Mouse (Mus musculus): Measurements from ENCODE around the gene Mgll. TPM values are rescaled to one million over a fixed set of nuclear protein-coding genes. Genes with fewer than 3 reads are reported as not detected.

Mgll gene
- polyA plus RNA-seq, 1 experiment from 2014 or later, result 2.4 TPM

GRCm38 (mm10) chr6:88813832-88814231, 89.6 kb downstream of the Mgll start:
- Histone ChIP-seq H3K27me3 (ENCODE audit: control insufficient read depth, insufficient read depth, low read length) (no peaks in the 10 kb centered on the region), H3K36me3 (ENCODE audit: control insufficient read depth, insufficient read depth, low read length) (no peaks in the 10 kb centered on the region), H3K4me2 (ENCODE audit: low read depth, severe bottlenecking) (no peak overlapping the region), H3K9me3 (ENCODE audit: control insufficient read depth, low read length) (no peaks in the 10 kb centered on the region), H3K9ac (ENCODE audit: low read length) (no peak overlapping the region), H3K4me3 (ENCODE audit: low read depth, low read length) (no peak overlapping the region), H3K4me1 (ENCODE audit: control insufficient read depth, insufficient read depth, low read length) (peaks cover 8% of the 10 kb centered on the region), H3K27ac (replicated peaks; ENCODE audit: low read depth, low read length) (no peak overlapping the region)
- WGBS, result 75% methylated on average over 10 of the region's 10 CpGs
- DNase-seq (ENCODE audit: low spot score) (no peak), ATAC-seq (ENCODE audit: insufficient number of reproducible peaks, low FRiP score, low TSS enrichment, low read depth) (no peak)

GRCm38 (mm10) chr6:88815036-88815435, 90.8 kb downstream of the Mgll start:
- no peak overlapping the region for H3K27ac ChIP-seq (replicated peaks; ENCODE audit: low read depth, low read length)
- no peaks in the 10 kb centered on the region for H3K9me3 ChIP-seq (ENCODE audit: control insufficient read depth, low read length)
- DNase-seq (ENCODE audit: low spot score) (no peak), ATAC-seq (ENCODE audit: insufficient number of reproducible peaks, low FRiP score, low TSS enrichment, low read depth) (no peak)
- H3K4me2 ChIP-seq (ENCODE audit: low read depth, severe bottlenecking), result no peak overlapping the region
- no peaks in the 10 kb centered on the region for H3K27me3 ChIP-seq (ENCODE audit: control insufficient read depth, insufficient read depth, low read length)
- H3K36me3 ChIP-seq (ENCODE audit: control insufficient read depth, insufficient read depth, low read length), result no peaks in the 10 kb centered on the region
- no peak overlapping the region for H3K9ac ChIP-seq (ENCODE audit: low read length)
- H3K4me3 ChIP-seq (ENCODE audit: low read depth, low read length), result no peak overlapping the region
- H3K4me1 ChIP-seq (ENCODE audit: control insufficient read depth, insufficient read depth, low read length), result peaks cover 10% of the 10 kb centered on the region
- WGBS, result 88% methylated on average over 3 of the region's 3 CpGs

GRCm38 (mm10) chr6:88815489-88815888, 91.3 kb downstream of the Mgll start:
- Histone ChIP-seq H3K9me3 (ENCODE audit: control insufficient read depth, low read length) (no peaks in the 10 kb centered on the region), H3K4me2 (ENCODE audit: low read depth, severe bottlenecking) (no peak overlapping the region), H3K4me1 (ENCODE audit: control insufficient read depth, insufficient read depth, low read length) (peaks cover 10% of the 10 kb centered on the region), H3K36me3 (ENCODE audit: control insufficient read depth, insufficient read depth, low read length) (no peaks in the 10 kb centered on the region), H3K9ac (ENCODE audit: low read length) (no peak overlapping the region), H3K27me3 (ENCODE audit: control insufficient read depth, insufficient read depth, low read length) (no peaks in the 10 kb centered on the region), H3K27ac (replicated peaks; ENCODE audit: low read depth, low read length) (no peak overlapping the region), H3K4me3 (ENCODE audit: low read depth, low read length) (no peak overlapping the region)
- DNase-seq (ENCODE audit: low spot score), result no peak
- no peak for ATAC-seq (ENCODE audit: insufficient number of reproducible peaks, low FRiP score, low TSS enrichment, low read depth)
- 93% methylated on average over 3 of the region's 3 CpGs for WGBS

GRCm38 (mm10) chr6:88816913-88817312, 92.7 kb downstream of the Mgll start:
- no peaks in the 10 kb centered on the region for H3K9me3 ChIP-seq (ENCODE audit: control insufficient read depth, low read length)
- DNase-seq (ENCODE audit: low spot score), result no peak
- no peak overlapping the region for H3K27ac ChIP-seq (replicated peaks; ENCODE audit: low read depth, low read length)
- ATAC-seq (ENCODE audit: insufficient number of reproducible peaks, low FRiP score, low TSS enrichment, low read depth), result no peak
- no peaks in the 10 kb centered on the region for H3K27me3 ChIP-seq (ENCODE audit: control insufficient read depth, insufficient read depth, low read length)
- no peak overlapping the region for H3K4me2 ChIP-seq (ENCODE audit: low read depth, severe bottlenecking)
- no peak overlapping the region for H3K4me3 ChIP-seq (ENCODE audit: low read depth, low read length)
- H3K9ac ChIP-seq (ENCODE audit: low read length), result no peak overlapping the region
- H3K36me3 ChIP-seq (ENCODE audit: control insufficient read depth, insufficient read depth, low read length), result no peaks in the 10 kb centered on the region
- peaks cover 7% of the 10 kb centered on the region for H3K4me1 ChIP-seq (ENCODE audit: control insufficient read depth, insufficient read depth, low read length)
- 77% methylated on average over 3 of the region's 3 CpGs for WGBS

DNA sequence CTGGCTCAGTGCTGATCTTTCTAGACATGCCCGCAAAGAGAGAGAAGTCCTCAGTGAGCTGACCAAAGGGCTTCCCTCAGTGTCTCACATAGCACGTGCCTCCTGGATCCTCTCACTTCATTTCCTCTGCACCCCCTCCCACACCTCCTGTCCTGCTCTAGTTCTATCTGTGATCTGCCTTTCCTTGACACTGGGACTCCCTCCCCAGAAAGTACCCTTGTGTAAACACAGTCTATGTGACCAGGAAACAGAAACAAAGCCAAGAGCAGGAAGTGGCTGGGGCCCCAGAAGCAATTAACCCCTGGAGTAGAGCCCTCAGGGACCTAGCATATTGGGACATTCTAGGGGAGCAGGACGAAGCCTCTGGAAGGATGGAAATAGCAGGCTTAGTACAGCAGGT, 96.6 kb downstream of the Mgll start:
- H3K27ac ChIP-seq (replicated peaks; ENCODE audit: low read depth, low read length), result no peak overlapping the region
- H3K27me3 ChIP-seq (ENCODE audit: control insufficient read depth, insufficient read depth, low read length), result no peaks in the 10 kb centered on the region
- ATAC-seq (ENCODE audit: insufficient number of reproducible peaks, low FRiP score, low TSS enrichment, low read depth) (no peak), DNase-seq (ENCODE audit: low spot score) (no peak)
- H3K9me3 ChIP-seq (ENCODE audit: control insufficient read depth, low read length), result no peaks in the 10 kb centered on the region
- H3K36me3 ChIP-seq (ENCODE audit: control insufficient read depth, insufficient read depth, low read length), result no peaks in the 10 kb centered on the region
- H3K4me1 ChIP-seq (ENCODE audit: control insufficient read depth, insufficient read depth, low read length), result 0 out of 2 replicates have a peak, but pooled peaks cover 4% of the 10 kb centered on the region
- no peak overlapping the region for H3K4me2 ChIP-seq (ENCODE audit: low read depth, severe bottlenecking)
- no peak overlapping the region for H3K9ac ChIP-seq (ENCODE audit: low read length)
- no peak overlapping the region for H3K4me3 ChIP-seq (ENCODE audit: low read depth, low read length)
- 49% methylated on average over 3 of the region's 3 CpGs for WGBS

- no peak overlapping the region for H3K4me3 ChIP-seq (ENCODE audit: low read depth, low read length)
- H3K4me1 ChIP-seq (ENCODE audit: control insufficient read depth, insufficient read depth, low read length), result 0 out of 2 replicates have a peak, but pooled peaks cover 4% of the 10 kb centered on the region
- H3K9me3 ChIP-seq (ENCODE audit: control insufficient read depth, low read length), result no peaks in the 10 kb centered on the region
- H3K27me3 ChIP-seq (ENCODE audit: control insufficient read depth, insufficient read depth, low read length), result no peaks in the 10 kb centered on the region
- H3K27ac ChIP-seq (replicated peaks; ENCODE audit: low read depth, low read length), result no peak overlapping the region
- DNase-seq (ENCODE audit: low spot score) (no peak), ATAC-seq (ENCODE audit: insufficient number of reproducible peaks, low FRiP score, low TSS enrichment, low read depth) (no peak)
- no peak overlapping the region for H3K9ac ChIP-seq (ENCODE audit: low read length)
- 90% methylated on average over 6 of the region's 6 CpGs for WGBS
- no peak overlapping the region for H3K4me2 ChIP-seq (ENCODE audit: low read depth, severe bottlenecking)
- H3K36me3 ChIP-seq (ENCODE audit: control insufficient read depth, insufficient read depth, low read length), result no peaks in the 10 kb centered on the region
These were observed 97.1 kb downstream of the Mgll start for GRCm38 (mm10) chr6:88821294-88821693.

GRCm38 (mm10) chr6:88821901-88822300, 97.7 kb downstream of the Mgll start:
- no peak overlapping the region for H3K27ac ChIP-seq (replicated peaks; ENCODE audit: low read depth, low read length)
- 69% methylated on average over 11 of the region's 11 CpGs for WGBS

DNA sequence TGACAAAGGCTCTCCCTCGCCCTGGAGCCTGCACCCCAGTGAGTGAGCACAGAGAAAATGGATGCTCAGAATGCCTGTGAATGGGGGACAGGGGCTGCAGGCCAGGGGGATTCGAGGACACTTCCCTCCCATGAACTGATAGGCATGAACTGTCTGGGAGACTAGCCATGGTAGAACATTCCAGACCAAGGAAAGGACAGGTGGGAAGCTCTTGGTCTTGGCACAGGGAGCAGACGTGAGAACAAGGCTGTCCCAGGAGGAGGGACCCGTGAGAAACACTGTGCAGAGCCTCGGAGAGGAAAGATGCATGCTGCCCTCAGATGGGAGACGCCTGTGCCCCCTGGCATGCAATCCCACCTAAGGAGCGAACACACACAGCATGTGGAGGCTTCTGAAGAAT, 100.0 kb downstream of the Mgll start:
- Histone ChIP-seq H3K4me2 (ENCODE audit: low read depth, severe bottlenecking) (no peak overlapping the region), H3K4me1 (ENCODE audit: control insufficient read depth, insufficient read depth, low read length) (0 out of 2 replicates have a peak, but pooled peaks cover 4% of the 10 kb centered on the region), H3K36me3 (ENCODE audit: control insufficient read depth, insufficient read depth, low read length) (no peaks in the 10 kb centered on the region), H3K9me3 (ENCODE audit: control insufficient read depth, low read length) (no peaks in the 10 kb centered on the region), H3K27ac (replicated peaks; ENCODE audit: low read depth, low read length) (no peak overlapping the region), H3K9ac (ENCODE audit: low read length) (no peak overlapping the region), H3K4me3 (ENCODE audit: low read depth, low read length) (no peak overlapping the region), H3K27me3 (ENCODE audit: control insufficient read depth, insufficient read depth, low read length) (no peaks in the 10 kb centered on the region)
- no peak for DNase-seq (ENCODE audit: low spot score)
- no peak for ATAC-seq (ENCODE audit: insufficient number of reproducible peaks, low FRiP score, low TSS enrichment, low read depth)
- WGBS, result 69% methylated on average over 7 of the region's 7 CpGs

More at GRCm38 (mm10) chr6:88821901-88822300, 97.7 kb downstream of the Mgll start:
- H3K9me3 ChIP-seq (ENCODE audit: control insufficient read depth, low read length), result no peaks in the 10 kb centered on the region
- H3K4me2 ChIP-seq (ENCODE audit: low read depth, severe bottlenecking), result no peak overlapping the region
- H3K4me1 ChIP-seq (ENCODE audit: control insufficient read depth, insufficient read depth, low read length), result 0 out of 2 replicates have a peak, but pooled peaks cover 4% of the 10 kb centered on the region
- no peak for DNase-seq (ENCODE audit: low spot score)
- no peak overlapping the region for H3K4me3 ChIP-seq (ENCODE audit: low read depth, low read length)
- no peaks in the 10 kb centered on the region for H3K27me3 ChIP-seq (ENCODE audit: control insufficient read depth, insufficient read depth, low read length)
- no peak for ATAC-seq (ENCODE audit: insufficient number of reproducible peaks, low FRiP score, low TSS enrichment, low read depth)
- no peaks in the 10 kb centered on the region for H3K36me3 ChIP-seq (ENCODE audit: control insufficient read depth, insufficient read depth, low read length)
- no peak overlapping the region for H3K9ac ChIP-seq (ENCODE audit: low read length)

DNA sequence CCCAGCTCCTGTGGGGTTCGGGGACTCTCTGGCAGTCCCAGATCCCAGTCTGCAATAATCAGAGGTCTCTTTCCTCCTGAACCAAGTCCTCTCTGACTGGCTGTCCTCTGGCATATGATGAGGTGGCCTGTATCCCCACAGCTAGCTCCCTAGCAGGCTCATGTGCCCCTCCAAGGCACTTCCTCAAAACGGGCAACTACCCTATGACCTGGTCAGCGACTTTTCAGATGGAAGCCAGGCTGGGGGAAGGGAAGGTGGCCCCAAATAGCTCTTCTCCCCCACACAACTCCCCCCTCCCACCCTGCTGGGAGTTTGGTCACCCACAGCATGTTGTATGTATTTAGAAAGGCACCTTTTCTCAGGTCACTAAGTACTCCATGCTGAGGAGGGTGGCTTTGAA, 101.9 kb downstream of the Mgll start:
- no peak overlapping the region for H3K9ac ChIP-seq (ENCODE audit: low read length)
- WGBS, result 42% methylated on average over 3 of the region's 3 CpGs
- H3K36me3 ChIP-seq (ENCODE audit: control insufficient read depth, insufficient read depth, low read length), result no peaks in the 10 kb centered on the region
- no peak overlapping the region for H3K4me2 ChIP-seq (ENCODE audit: low read depth, severe bottlenecking)
- H3K4me3 ChIP-seq (ENCODE audit: low read depth, low read length), result no peak overlapping the region
- H3K27ac ChIP-seq (replicated peaks; ENCODE audit: low read depth, low read length), result no peak overlapping the region
- no peaks in the 10 kb centered on the region for H3K4me1 ChIP-seq (ENCODE audit: control insufficient read depth, insufficient read depth, low read length)
- ATAC-seq (ENCODE audit: insufficient number of reproducible peaks, low FRiP score, low TSS enrichment, low read depth), result no peak
- H3K27me3 ChIP-seq (ENCODE audit: control insufficient read depth, insufficient read depth, low read length), result no peaks in the 10 kb centered on the region
- no peak for DNase-seq (ENCODE audit: low spot score)
- no peaks in the 10 kb centered on the region for H3K9me3 ChIP-seq (ENCODE audit: control insufficient read depth, low read length)
